Mouse (Mus musculus) kidney, postnatal 0 days (tissue): ENCODE results near the gene Klhl23. TPM values are rescaled to one million over a fixed set of nuclear protein-coding genes. Genes with fewer than 3 reads are reported as not detected.

Source experiments
- ATAC-seq: fragments of 200-750 bp; cut with Nextera tagmentation; replicated peaks from 2 replicates; pipeline ENCODE4 v1.8.0; 2017; ENCODE audit warnings: low read depth, moderate number of reproducible peaks, moderate TSS enrichment, moderate library complexity; ENCODE audit not compliant: low FRiP score
- DNase-seq: peaks from one replicate; pipeline ENCODE4 v3.0.0-alpha.2; 2016; ENCODE audit warnings: low spot score
- H3K27ac ChIP-seq: fragments of 300-500 bp; sonication (generic); 2 replicates; pipeline ENCODE4 v1.5.1; 2014; ENCODE audit warnings: mild to moderate bottlenecking
- H3K27me3 ChIP-seq: fragments of 300-500 bp; sonication (generic); 2 replicates; pipeline ENCODE4 v1.6.1; 2014; ENCODE audit warnings: low read length, mixed read lengths; ENCODE audit not compliant: insufficient read depth
- H3K36me3 ChIP-seq: fragments of 300-500 bp; sonication (generic); 2 replicates; pipeline ENCODE4 v1.6.1; 2014; ENCODE audit warnings: low read length, mixed read lengths; ENCODE audit not compliant: insufficient read depth
- H3K4me1 ChIP-seq: fragments of 300-500 bp; sonication (generic); replicated peaks from 2 replicates; pipeline ENCODE4 v1.6.1; 2014; ENCODE audit warnings: antibody characterized with exemption, low read length, mixed read lengths; ENCODE audit not compliant: insufficient read depth
- H3K4me2 ChIP-seq: fragments of 300-500 bp; sonication (generic); 2 replicates; pipeline ENCODE4 v1.6.1; 2014; ENCODE audit warnings: mild to moderate bottlenecking, low read length, moderate library complexity, mixed read lengths
- H3K4me3 ChIP-seq: fragments of 300-500 bp; sonication (generic); replicated peaks from 2 replicates; pipeline ENCODE4 v1.5.1; 2014; ENCODE audit warnings: low read depth, low read length
- H3K9ac ChIP-seq: fragments of 300-500 bp; sonication (generic); 2 replicates; pipeline ENCODE4 v1.6.1; 2014; ENCODE audit warnings: low read depth, low read length
- H3K9me3 ChIP-seq: fragments of 300-500 bp; sonication (generic); replicated peaks from 2 replicates; pipeline ENCODE4 v1.6.1; 2016; ENCODE audit warnings: low read length, inconsistent platforms, mixed read lengths
- CTCF ChIP-seq: IDR thresholded peaks from 2 replicates; pipeline ENCODE4 v1.5.1; 2016; ENCODE audit warnings: antibody characterized with exemption, low read depth, mild to moderate bottlenecking, moderate library complexity
- WGBS: fragments of 180-500 bp; shearing (Covaris S2); extraction: QIAGEN DNeasy Blood & Tissue Kit; methylation state at CpG from one replicate; pipeline ENCODE4 v1.1.7; 2014; 5-methylcytosine and 5-hydroxymethylcytosine counted together
- polyA plus RNA-seq: library from polyadenylated mRNA; unstranded; fragments of >200 nt; fragmentation: Nextera tagmentation; extraction: Ambion mirVana; gene quantifications from 2 replicates; pipeline ENCODE4 v1.2.1, GENCODE M21; 2015

The Klhl23 gene
- polyA plus RNA-seq, 1 experiment from 2014 or later = 15.4 TPM

DNA sequence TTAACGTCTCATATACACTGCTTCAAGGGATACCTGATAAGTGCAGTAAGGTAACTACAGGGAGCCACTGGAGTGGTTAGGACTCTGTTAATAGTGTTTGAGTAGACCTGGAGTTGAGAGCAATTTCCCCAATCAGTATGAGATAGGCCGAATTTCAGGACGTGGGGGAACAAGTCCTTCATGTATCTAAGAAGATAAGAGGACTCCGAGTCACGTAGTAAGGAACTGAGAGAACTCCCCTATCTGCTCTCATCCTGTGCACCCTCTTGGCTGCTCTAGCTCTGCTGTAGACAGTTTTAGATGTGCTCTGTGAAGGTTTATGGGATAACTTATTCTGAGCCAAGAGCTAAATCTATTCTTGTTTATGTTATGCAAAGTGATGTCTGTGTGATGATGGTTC lies 5.2 kb upstream of the Klhl23 start:
- Histone ChIP-seq H3K4me1 (peaks cover 4% of the 10 kb centered on the region), H3K9me3 (no peaks in the 10 kb centered on the region), H3K4me2 (no peak overlapping the region), H3K4me3 (no peak overlapping the region), H3K27ac (no peak overlapping the region), H3K36me3 (no peaks in the 10 kb centered on the region), H3K27me3 (no peaks in the 10 kb centered on the region), H3K9ac (no peak overlapping the region)
- ATAC-seq = no peak
- 55% methylated on average over 5 of the region's 5 CpGs for WGBS
- no peak for TF ChIP-seq CTCF
- DNase-seq = peak; percentile 11

DNA sequence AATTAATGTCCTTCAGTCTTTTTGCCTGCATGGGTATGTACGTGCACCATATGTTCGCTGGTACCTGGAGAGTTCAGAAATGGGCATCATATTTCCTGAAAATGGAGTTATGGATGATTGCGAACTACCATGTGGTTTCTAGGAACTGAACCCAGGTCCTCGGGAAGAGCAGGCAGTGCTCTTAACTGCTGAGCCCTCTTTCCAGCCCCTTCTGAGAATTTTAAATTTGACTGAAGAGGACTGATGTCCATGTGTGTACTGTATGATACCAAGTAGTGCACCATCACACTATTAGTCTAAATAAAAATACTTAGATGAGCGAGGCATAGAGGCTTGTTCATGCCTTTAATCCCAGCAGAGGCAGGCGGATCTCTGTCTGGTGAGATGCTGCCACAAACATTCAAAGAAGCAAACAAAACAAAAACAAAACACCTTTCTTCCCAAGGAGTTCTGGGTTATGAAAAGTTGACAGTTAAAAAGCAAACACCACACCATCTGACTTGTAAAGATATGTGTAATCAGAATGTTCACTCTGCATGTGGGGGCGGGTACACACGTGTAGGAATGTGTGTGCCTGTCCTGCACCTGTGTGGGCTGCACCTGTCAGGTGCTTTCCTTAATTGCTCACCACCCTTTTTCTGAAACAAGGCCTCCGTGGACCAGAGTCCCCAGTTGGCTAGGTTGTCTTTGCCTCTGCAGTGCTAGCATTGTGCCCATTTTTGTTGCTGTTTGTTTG lies 3.2 kb upstream of the Klhl23 start:
- H3K9me3 ChIP-seq = no peaks in the 10 kb centered on the region
- ATAC-seq = no peak
- H3K36me3 ChIP-seq = no peaks in the 10 kb centered on the region
- no peak overlapping the region for H3K27ac ChIP-seq
- no peak overlapping the region for H3K4me3 ChIP-seq
- H3K4me2 ChIP-seq = no peak overlapping the region
- H3K9ac ChIP-seq = no peak overlapping the region
- WGBS = 76% methylated on average over 9 of the region's 9 CpGs
- DNase-seq = no peak
- no peak for TF ChIP-seq CTCF
- peaks cover 6% of the 10 kb centered on the region for H3K4me1 ChIP-seq
- no peaks in the 10 kb centered on the region for H3K27me3 ChIP-seq

DNA sequence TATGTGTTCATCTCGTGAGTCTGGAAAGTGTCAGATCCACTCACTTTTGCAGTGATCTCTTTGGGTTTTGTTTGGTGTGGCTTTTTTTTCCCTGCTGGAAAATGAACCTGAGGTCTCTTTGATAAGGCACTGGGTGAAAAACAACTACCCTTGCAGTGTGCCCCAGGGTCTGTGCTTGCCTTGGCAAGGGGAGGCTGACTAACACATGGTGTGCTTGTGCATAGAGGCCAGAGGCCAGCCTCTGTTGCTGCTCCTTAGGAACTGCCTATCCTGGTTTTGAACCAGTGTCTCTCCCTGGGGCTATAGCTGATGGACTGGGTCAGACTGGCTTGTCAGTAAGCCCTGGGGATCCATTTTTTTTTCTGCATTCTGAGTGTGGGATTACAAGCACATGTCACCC lies 1.5 kb upstream of the Klhl23 start:
- ATAC-seq = no peak
- Histone ChIP-seq H3K9ac (no peak overlapping the region), H3K27ac (no peak overlapping the region), H3K4me1 (peaks cover 6% of the 10 kb centered on the region), H3K4me3 (no peak overlapping the region), H3K4me2 (no peak overlapping the region), H3K9me3 (no peaks in the 10 kb centered on the region), H3K36me3 (no peaks in the 10 kb centered on the region), H3K27me3 (no peaks in the 10 kb centered on the region)
- DNase-seq = no peak
- 53% methylated on average over 1 of the region's 1 CpGs for WGBS
- no peak for TF ChIP-seq CTCF

DNA sequence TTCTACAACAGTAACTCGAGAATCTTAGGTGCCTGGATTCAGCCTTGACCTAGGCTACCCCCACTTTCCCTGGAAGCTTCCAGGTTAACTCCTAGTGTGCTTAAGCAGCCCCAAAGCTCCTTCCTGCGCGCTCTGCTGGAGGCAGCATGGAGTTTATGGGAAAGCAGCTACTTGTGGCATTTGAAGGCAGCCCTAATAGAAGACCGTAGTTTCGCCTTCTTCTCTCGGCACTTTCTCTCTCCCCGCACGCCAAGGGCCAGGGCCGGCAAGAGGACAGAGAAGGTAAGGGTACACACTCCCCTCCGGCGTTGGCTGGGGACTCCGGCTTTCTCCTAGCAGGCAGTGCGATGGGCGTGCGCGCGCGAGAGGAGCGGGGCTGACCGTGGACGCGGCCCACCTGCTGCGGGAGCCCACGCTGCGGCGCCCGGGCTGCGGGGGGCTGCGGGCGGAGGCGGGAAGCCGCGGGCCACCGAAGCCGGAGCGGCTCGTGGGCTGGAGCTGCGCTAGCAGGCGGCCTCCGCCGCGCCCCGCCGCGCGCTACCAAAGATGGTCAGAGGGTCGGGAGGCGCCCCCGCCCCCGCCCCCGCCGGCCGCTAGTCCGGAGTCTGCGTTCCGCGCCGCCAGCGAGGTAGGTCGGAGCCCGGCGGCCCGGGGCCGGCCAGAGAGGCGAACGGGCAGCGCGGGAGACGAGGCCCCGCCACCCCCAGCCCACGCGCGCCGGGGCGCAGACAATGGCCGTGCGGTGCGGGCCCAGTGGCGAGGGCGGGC lies 801 bp downstream of the Klhl23 start:
- Histone ChIP-seq H3K27ac (peak overlapping the region; percentile 93), H3K4me3 (peak overlapping the region; percentile 84), H3K27me3 (no peaks in the 10 kb centered on the region), H3K36me3 (no peaks in the 10 kb centered on the region), H3K4me2 (peak overlapping the region; percentile 86), H3K9ac (peak overlapping the region; percentile 90), H3K4me1 (peaks cover 6% of the 10 kb centered on the region), H3K9me3 (no peaks in the 10 kb centered on the region)
- TF ChIP-seq CTCF = no peak
- under 1% methylated on average over 75 of the region's 80 CpGs for WGBS
- peak; percentile 82 for ATAC-seq
- DNase-seq = peak; percentile 79

DNA sequence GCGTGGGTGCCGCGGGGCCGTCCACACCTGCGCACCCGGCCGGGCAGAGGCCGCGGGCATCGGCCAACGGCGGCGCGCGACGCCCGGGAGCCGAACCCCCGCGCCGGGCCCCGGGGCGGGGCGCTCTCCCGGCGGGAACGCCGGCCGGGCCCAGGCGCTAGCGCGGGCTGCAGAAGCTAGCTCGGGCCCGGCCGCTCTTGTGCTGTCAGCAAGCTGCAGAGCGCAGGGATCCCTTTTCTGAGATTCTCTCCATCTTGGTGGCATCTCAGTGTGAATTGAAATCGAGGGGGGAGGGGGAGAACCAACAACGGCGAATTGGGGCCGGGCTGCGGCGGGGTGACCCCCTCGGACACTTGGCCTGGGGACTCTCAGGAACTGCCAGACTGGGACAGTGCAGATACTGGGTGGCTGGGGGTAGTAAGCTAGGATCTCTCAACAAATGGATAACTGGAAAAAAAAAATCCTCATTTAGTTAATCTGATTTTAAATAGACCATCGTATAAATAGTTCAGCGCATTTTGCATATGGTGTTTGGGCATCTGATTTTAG lies 1.5 kb downstream of the Klhl23 start:
- TF ChIP-seq CTCF = no peak
- Histone ChIP-seq H3K36me3 (no peaks in the 10 kb centered on the region), H3K4me3 (peak overlapping the region; percentile 84), H3K9me3 (no peaks in the 10 kb centered on the region), H3K4me1 (peaks cover 6% of the 10 kb centered on the region), H3K27me3 (no peaks in the 10 kb centered on the region), H3K27ac (peak overlapping the region; percentile 93), H3K9ac (peak overlapping the region; percentile 90), H3K4me2 (peak overlapping the region; percentile 86)
- peak; percentile 67 for DNase-seq
- 2% methylated on average over 36 of the region's 45 CpGs for WGBS
- peak; percentile 80 for ATAC-seq

DNA sequence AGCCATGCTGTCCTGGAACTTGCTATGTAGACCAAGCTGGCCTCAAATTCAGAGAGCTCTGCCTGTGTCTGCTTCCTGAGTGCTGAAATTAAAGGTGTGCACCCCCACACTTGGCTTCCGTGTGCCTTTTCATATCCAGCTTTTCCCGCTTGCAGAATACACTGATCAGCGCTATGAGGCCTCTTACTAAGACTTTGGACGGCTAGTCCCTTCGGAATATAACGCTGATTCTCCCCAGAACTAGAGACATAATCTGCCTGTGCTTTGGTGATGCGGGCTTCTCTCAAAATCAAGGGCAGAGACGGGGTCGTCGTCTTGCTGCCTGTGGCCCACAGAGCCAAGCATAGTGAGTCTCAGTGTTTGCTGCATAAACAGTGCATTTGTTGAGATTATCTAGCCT lies 4.2 kb downstream of the Klhl23 start:
- Histone ChIP-seq H3K27ac (peak overlapping the region; percentile 52; the same call in 1 of the 2 replicates), H3K27me3 (no peaks in the 10 kb centered on the region), H3K4me1 (peaks cover 6% of the 10 kb centered on the region), H3K36me3 (peaks cover 5% of the 10 kb centered on the region; the same call in 1 of the 2 replicates), H3K4me2 (no peak overlapping the region), H3K9me3 (no peaks in the 10 kb centered on the region), H3K9ac (no peak overlapping the region), H3K4me3 (no peak overlapping the region)
- ATAC-seq (no peak), DNase-seq (no peak)
- no peak for TF ChIP-seq CTCF
- WGBS = 77% methylated on average over 10 of the region's 10 CpGs
